Mouse (Mus musculus) intestine, embryonic 15.5 days (tissue): ENCODE data around the gene Zfp14. TPM values are rescaled to one million over a fixed set of nuclear protein-coding genes. Genes with fewer than 3 reads are reported as not detected.

Source experiments
- ATAC-seq: fragments of 200-750 bp; cut with Nextera tagmentation; 2 replicates; pipeline ENCODE4 v1.8.0; 2017; ENCODE audit warnings: moderate TSS enrichment, moderate library complexity
- H3K27ac ChIP-seq: fragments of 300-500 bp; sonication (generic); 2 replicates; pipeline ENCODE4 v1.5.1; 2015; ENCODE audit warnings: mild to moderate bottlenecking, inconsistent platforms
- H3K27me3 ChIP-seq: fragments of 300-500 bp; sonication (generic); replicated peaks from 2 replicates; pipeline ENCODE4 v1.6.1; 2015; ENCODE audit warnings: inconsistent platforms
- H3K36me3 ChIP-seq: fragments of 300-500 bp; sonication (generic); 2 replicates; pipeline ENCODE4 v1.6.1; 2015; ENCODE audit warnings: inconsistent platforms
- H3K4me1 ChIP-seq: fragments of 300-500 bp; sonication (generic); replicated peaks from 2 replicates; pipeline ENCODE4 v1.6.1; 2015; ENCODE audit warnings: inconsistent platforms
- H3K4me2 ChIP-seq: fragments of 300-500 bp; sonication (generic); replicated peaks from 2 replicates; pipeline ENCODE4 v1.6.1; 2015; ENCODE audit warnings: mild to moderate bottlenecking, inconsistent platforms
- H3K4me3 ChIP-seq: fragments of 300-500 bp; sonication (generic); replicated peaks from 2 replicates; pipeline ENCODE4 v1.5.1; 2015; ENCODE audit warnings: inconsistent platforms
- H3K9ac ChIP-seq: fragments of 300-500 bp; sonication (generic); 2 replicates; pipeline ENCODE4 v1.6.1; 2015; ENCODE audit warnings: inconsistent platforms
- H3K9me3 ChIP-seq: fragments of 300-500 bp; sonication (generic); 2 replicates; pipeline ENCODE4 v1.6.1; 2016; ENCODE audit warnings: inconsistent platforms
- whole genome bisulfite sequencing: fragments of 180-500 bp; shearing (Covaris S2); methylation state at CpG from one replicate; pipeline ENCODE4 v1.1.7; 2015; 5-methylcytosine and 5-hydroxymethylcytosine counted together
- polyA plus RNA-seq: library from polyadenylated mRNA; unstranded; fragments of >200 nt; fragmentation: Nextera tagmentation; extraction: Ambion mirVana; gene quantifications from 2 replicates; pipeline ENCODE4 v1.2.1, GENCODE M21; 2015

The Zfp14 gene
- polyA plus RNA-seq: 2.7 and 2.9 TPM in 2 replicates

- under 1% methylated on average over 40 of the region's 40 CpGs for WGBS
- Histone ChIP-seq H3K27me3 (no peaks in the 10 kb centered on the region), H3K4me1 (peaks cover 8% of the 10 kb centered on the region; the same call in 1 of the 2 replicates), H3K9ac (peak within 1 kb of the TSS; percentile 70), H3K4me3 (peak within 1 kb of the TSS; percentile 74), H3K36me3 (no peaks in the 10 kb centered on the region), H3K9me3 (no peaks in the 10 kb centered on the region), H3K27ac (peak within 1 kb of the TSS; percentile 79), H3K4me2 (peak within 1 kb of the TSS; percentile 77)
- ATAC-seq: peak; percentile 99
These were observed at the start of gene Zfp14 for GRCm38 (mm10) chr7:30050882-30051548. Gene Zfp14 (minus strand): TSS chr7:30051380.

- no peak for ATAC-seq
- H3K27me3 ChIP-seq: no peaks in the 10 kb centered on the region
- H3K9ac ChIP-seq: no peak overlapping the region
- H3K36me3 ChIP-seq: peaks cover 37% of the 10 kb centered on the region
- WGBS: 85% methylated on average over 13 of the region's 13 CpGs
- no peak overlapping the region for H3K27ac ChIP-seq
- no peaks in the 10 kb centered on the region for H3K9me3 ChIP-seq
- no peak overlapping the region for H3K4me2 ChIP-seq
- H3K4me1 ChIP-seq: 0 out of 2 replicates have a peak, but pooled peaks cover 3% of the 10 kb centered on the region
- H3K4me3 ChIP-seq: no peak overlapping the region
These were observed 48.1 kb upstream of the Zfp14 start for GRCm38 (mm10) chr7:30099297-30099696.

GRCm38 (mm10) chr7:30095551-30096125 is 44.5 kb upstream of the Zfp14 start:
- peaks cover 14% of the 10 kb centered on the region for H3K36me3 ChIP-seq
- peak overlapping the region; percentile 63 for H3K4me3 ChIP-seq
- no peak overlapping the region for H3K27ac ChIP-seq
- no peak for ATAC-seq
- WGBS: 1% methylated on average over 5 of the region's 5 CpGs
- H3K27me3 ChIP-seq: no peaks in the 10 kb centered on the region
- peak overlapping the region; percentile 36 for H3K9ac ChIP-seq
- no peaks in the 10 kb centered on the region for H3K9me3 ChIP-seq
- H3K4me2 ChIP-seq: peak overlapping the region; percentile 67
- peaks cover 9% of the 10 kb centered on the region; the same call in 1 of the 2 replicates for H3K4me1 ChIP-seq

- Histone ChIP-seq H3K27ac (peak within 1 kb of the TSS; percentile 97), H3K9me3 (no peaks in the 10 kb centered on the region), H3K4me2 (peak within 1 kb of the TSS; percentile 67), H3K36me3 (peaks cover 9% of the 10 kb centered on the region; the same call in 1 of the 2 replicates), H3K4me1 (peaks cover 9% of the 10 kb centered on the region; the same call in 1 of the 2 replicates), H3K4me3 (peak within 1 kb of the TSS; percentile 63), H3K27me3 (no peaks in the 10 kb centered on the region), H3K9ac (peak within 1 kb of the TSS; percentile 82)
- ATAC-seq: peak; percentile 88
- under 1% methylated on average over 26 of the region's 26 CpGs for WGBS
These were observed 43.7 kb upstream of the Zfp14 start, which contains the start of gene Zfp260 for GRCm38 (mm10) chr7:30094646-30095429. Gene Zfp260 (plus strand): TSS chr7:30094777.

GRCm38 (mm10) chr7:30093918-30094415 is 42.8 kb upstream of the Zfp14 start:
- H3K36me3 ChIP-seq: 0 out of 2 replicates have a peak, but pooled peaks cover 4% of the 10 kb centered on the region
- H3K4me2 ChIP-seq: peak overlapping the region; percentile 52
- H3K27me3 ChIP-seq: no peaks in the 10 kb centered on the region
- H3K9me3 ChIP-seq: no peaks in the 10 kb centered on the region
- WGBS: 70% methylated on average over 6 of the region's 6 CpGs
- H3K4me3 ChIP-seq: peak overlapping the region; percentile 63
- H3K27ac ChIP-seq: no peak overlapping the region
- ATAC-seq: no peak
- peak overlapping the region; percentile 82 for H3K9ac ChIP-seq
- peaks cover 15% of the 10 kb centered on the region for H3K4me1 ChIP-seq

- ATAC-seq: no peak
- no peaks in the 10 kb centered on the region for H3K36me3 ChIP-seq
- H3K4me1 ChIP-seq: peaks cover 18% of the 10 kb centered on the region
- no peak overlapping the region for H3K4me2 ChIP-seq
- no peak overlapping the region for H3K9ac ChIP-seq
- 84% methylated on average over 9 of the region's 9 CpGs for WGBS
- H3K9me3 ChIP-seq: no peaks in the 10 kb centered on the region
- H3K27ac ChIP-seq: no peak overlapping the region
- no peak overlapping the region for H3K4me3 ChIP-seq
- no peaks in the 10 kb centered on the region for H3K27me3 ChIP-seq
These were observed 41.5 kb upstream of the Zfp14 start for GRCm38 (mm10) chr7:30092666-30093065.

GRCm38 (mm10) chr7:30090970-30091585 is 39.9 kb upstream of the Zfp14 start:
- H3K27me3 ChIP-seq: no peaks in the 10 kb centered on the region
- 6% methylated on average over 9 of the region's 9 CpGs for WGBS
- ATAC-seq: no peak
- H3K4me2 ChIP-seq: peak overlapping the region; percentile 68
- peaks cover 4% of the 10 kb centered on the region for H3K36me3 ChIP-seq
- no peaks in the 10 kb centered on the region for H3K9me3 ChIP-seq
- H3K4me1 ChIP-seq: peaks cover 15% of the 10 kb centered on the region
- H3K27ac ChIP-seq: peak overlapping the region; percentile 52; the same call in 1 of the 2 replicates
- 0 out of 2 replicates have a peak overlapping the region, but pooled peaks have one; percentile 26 for H3K9ac ChIP-seq
- peak overlapping the region; percentile 62 for H3K4me3 ChIP-seq

GRCm38 (mm10) chr7:30090092-30090969 is 39.2 kb upstream of the Zfp14 start, which contains the start of the genes Gm26920 and Zfp566:
Gene Gm26920 (minus strand): TSS chr7:30090410.
Gene Zfp566 (minus strand): TSS chr7:30090527.
- Histone ChIP-seq H3K4me3 (peak within 1 kb of the TSS; percentile 62), H3K27ac (peak within 1 kb of the TSS; percentile 80), H3K27me3 (no peaks in the 10 kb centered on the region), H3K36me3 (peaks cover 8% of the 10 kb centered on the region), H3K4me2 (peak within 1 kb of the TSS; percentile 74), H3K4me1 (peaks cover 15% of the 10 kb centered on the region), H3K9ac (peak within 1 kb of the TSS; percentile 55), H3K9me3 (no peaks in the 10 kb centered on the region)
- ATAC-seq: peak; percentile 94
- WGBS: 0% methylated on average over 40 of the region's 40 CpGs

GRCm38 (mm10) chr7:30089405-30089804 is 38.2 kb upstream of the Zfp14 start:
- ATAC-seq: no peak
- peak overlapping the region; percentile 62 for H3K4me3 ChIP-seq
- peak overlapping the region; percentile 74 for H3K4me2 ChIP-seq
- peaks cover 14% of the 10 kb centered on the region for H3K36me3 ChIP-seq
- 12% methylated on average over 6 of the region's 6 CpGs for whole genome bisulfite sequencing
- no peaks in the 10 kb centered on the region for H3K27me3 ChIP-seq
- no peaks in the 10 kb centered on the region for H3K9me3 ChIP-seq
- no peak overlapping the region for H3K27ac ChIP-seq
- peaks cover 15% of the 10 kb centered on the region for H3K4me1 ChIP-seq
- peak overlapping the region; percentile 55 for H3K9ac ChIP-seq

- no peak overlapping the region for H3K27ac ChIP-seq
- WGBS: 93% methylated on average over 9 of the region's 9 CpGs
- no peaks in the 10 kb centered on the region for H3K27me3 ChIP-seq
- H3K36me3 ChIP-seq: peaks cover 14% of the 10 kb centered on the region
- H3K4me3 ChIP-seq: no peak overlapping the region
- ATAC-seq: no peak
- H3K9me3 ChIP-seq: no peaks in the 10 kb centered on the region
- H3K9ac ChIP-seq: no peak overlapping the region
- peaks cover 9% of the 10 kb centered on the region for H3K4me1 ChIP-seq
- no peak overlapping the region for H3K4me2 ChIP-seq
These were observed 35.3 kb upstream of the Zfp14 start for GRCm38 (mm10) chr7:30086524-30086923.
